Mouse (Mus musculus) cerebellum, postnatal 25 days (tissue): ENCODE measurements around the gene Grk5.
A peak's percentile ranks its signal among the peaks of the same experiment; 100 is the strongest.
"Not testable (repeated sequence)": the region's sequence is repeated elsewhere in the genome, so short reads cannot be mapped to it uniquely, and the experiment has no call there.

ENCODE experiments used
- DNase-seq, 2 experiments: peaks; one replicate each; pipeline ENCODE4 v3.0.0; 2021; ENCODE audit warnings: mixed read lengths in 2 of 2

Grk5 gene

DNA sequence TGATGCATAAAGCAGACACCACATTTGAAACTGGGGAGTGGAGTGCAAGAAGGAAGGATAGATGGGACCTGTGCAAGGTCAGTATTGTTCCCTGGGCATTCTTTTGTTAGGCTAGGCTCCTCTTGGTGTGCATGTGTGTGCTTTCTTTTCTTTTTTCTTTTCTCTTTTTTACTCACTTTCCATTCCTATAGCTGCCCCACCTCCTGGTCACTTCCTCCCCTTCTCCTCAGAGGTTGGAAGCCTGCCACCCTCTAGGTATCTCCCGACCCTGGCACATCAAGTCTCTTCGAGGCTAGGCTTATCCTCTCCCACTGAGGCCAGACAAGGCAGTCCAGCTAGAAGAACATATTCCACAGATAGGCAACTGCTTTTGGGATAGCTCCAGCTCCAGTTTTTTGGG is 22.1 kb downstream of the Grk5 start:
- DNase-seq = peak; percentile 43 to 61

DNA sequence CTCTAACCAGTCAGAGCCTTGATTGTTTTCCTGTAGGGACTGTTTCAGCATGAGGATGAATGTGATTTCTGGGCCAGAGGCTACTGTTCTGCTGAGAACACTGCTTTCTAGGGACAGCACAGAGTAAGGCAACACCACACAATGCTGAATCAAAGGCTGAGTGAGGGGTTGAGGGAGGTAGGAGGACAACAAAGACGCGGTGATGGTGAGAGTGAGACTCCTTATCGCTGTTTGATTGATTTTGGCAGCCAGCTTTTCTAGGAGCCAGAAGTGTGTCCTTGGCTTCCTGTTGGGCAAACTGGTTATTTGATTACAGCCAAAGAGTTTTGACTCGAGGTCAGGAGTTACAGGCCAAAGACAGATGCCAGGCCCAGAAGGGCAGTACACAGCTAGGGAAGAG is 25.7 kb downstream of the Grk5 start:
- DNase-seq = no peak

GRCm38 (mm10) chr19:60915862-60916261 is 26.3 kb downstream of the Grk5 start:
- DNase-seq = no peak

GRCm38 (mm10) chr19:60916869-60917570 is 27.5 kb downstream of the Grk5 start:
- no peak for DNase-seq

DNA sequence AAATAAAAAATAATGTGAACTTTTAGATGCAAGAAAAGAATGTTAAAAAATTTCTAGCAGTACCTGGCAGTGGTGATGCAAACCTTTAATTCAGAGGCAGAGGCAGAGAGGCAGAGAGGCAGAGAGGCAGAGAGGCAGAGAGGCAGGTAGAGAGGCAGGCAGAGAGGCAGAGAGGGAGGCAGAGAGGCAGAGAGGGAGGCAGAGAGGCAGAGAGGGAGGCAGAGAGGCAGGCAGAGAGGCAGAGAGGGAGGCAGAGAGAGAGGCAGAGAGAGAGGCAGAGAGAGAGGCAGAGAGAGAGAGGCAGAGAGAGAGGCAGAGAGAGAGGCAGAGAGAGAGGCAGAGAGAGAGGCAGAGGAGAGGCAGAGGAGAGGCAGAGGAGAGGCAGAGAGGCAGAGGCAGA is 35.0 kb downstream of the Grk5 start:
- DNase-seq = not testable (repeated sequence)

GRCm38 (mm10) chr19:60935001-60935400 is 45.5 kb downstream of the Grk5 start:
- DNase-seq = no peak

DNA sequence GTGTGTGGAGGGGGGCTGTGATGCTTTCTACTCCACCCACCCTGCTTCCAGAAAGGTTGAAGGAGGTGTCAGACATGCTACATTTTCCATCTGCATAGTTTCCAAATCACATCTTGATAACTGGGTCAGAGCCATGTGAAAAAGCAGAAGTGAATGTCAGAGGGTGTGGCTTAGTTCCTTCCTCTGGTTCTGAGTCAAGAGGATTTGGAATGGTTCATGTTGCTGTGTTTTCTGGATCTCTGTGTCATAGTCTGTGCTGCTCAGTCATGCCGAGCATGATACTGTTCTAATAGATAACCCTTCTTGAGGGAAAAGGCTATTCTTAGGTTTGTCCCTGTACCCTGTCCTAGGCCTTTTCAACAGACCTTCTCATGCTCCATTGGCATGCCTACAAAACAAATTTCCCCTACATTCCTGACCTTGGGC is 50.4 kb downstream of the Grk5 start:
- DNase-seq = no peak

- DNase-seq = no peak
Measured at GRCm38 (mm10) chr19:60940866-60941265, 51.3 kb downstream of the Grk5 start.

- DNase-seq = peak; percentile 55 to 68
Measured at GRCm38 (mm10) chr19:60945801-60946311, 56.3 kb downstream of the Grk5 start.

- no peak for DNase-seq
Measured at GRCm38 (mm10) chr19:60946656-60947055, 57.1 kb downstream of the Grk5 start.

DNA sequence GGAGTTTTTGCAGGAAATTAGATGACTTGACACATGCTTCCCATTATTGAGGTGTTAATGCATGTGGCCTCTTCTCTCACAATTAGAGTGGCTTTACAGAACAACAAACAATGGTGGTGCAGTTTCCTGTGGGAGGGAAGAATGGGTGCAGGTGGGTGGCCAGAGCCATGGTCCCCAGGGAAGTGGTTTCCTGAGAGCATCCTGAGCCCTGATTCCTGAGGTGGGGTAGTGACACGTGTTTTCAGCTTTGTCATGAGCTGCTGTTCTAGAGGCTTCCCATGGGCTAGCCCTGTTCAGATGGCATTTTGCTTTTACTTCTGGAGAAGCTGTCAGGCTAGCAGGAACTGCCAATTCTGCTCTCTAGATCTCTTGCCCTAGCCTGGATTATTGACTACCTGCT is 59.4 kb downstream of the Grk5 start:
- DNase-seq = no peak

GRCm38 (mm10) chr19:60950056-60950869 is 60.7 kb downstream of the Grk5 start:
- DNase-seq = no peak

DNA sequence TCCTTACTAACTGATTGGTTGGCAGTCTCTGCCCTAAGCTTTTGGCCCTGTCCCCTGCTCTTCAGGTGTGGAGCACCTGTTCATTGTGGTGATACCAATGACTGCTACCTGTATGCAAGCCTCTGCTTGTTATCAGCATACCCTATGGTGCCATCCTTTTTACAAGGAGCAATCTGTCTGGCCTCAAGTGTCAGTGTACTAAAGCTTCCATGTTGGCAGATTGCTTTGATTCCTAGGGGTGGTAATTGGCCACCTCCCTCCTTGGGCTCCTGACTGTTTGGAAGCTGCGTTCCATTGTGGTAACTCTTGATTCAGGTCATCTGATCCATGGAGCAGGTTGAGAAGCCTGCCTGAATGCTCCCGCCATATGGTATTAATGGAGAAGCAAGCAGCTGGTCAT is 65.6 kb downstream of the Grk5 start:
- peak; percentile 62 to 65 for DNase-seq

DNA sequence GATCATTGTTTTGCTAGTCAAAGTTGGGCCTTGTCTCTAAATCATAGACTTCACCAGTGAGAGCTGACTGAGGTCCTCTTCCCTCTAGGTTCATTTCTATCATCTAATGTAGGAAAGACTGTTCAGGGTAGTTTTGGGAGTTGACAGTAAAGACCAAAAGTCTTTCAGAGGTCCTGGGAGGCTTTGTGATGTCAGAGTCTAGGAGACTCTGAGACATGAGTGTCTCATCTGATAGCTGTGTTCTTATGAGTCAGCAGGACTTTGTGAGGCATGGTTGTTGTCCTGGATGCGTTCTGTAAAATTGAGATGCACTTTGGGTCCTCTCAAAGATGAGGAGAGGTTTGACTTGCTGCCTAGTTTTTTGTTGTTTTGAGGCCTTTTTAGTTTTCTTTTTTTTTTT is 66.2 kb downstream of the Grk5 start:
- no peak for DNase-seq

DNA sequence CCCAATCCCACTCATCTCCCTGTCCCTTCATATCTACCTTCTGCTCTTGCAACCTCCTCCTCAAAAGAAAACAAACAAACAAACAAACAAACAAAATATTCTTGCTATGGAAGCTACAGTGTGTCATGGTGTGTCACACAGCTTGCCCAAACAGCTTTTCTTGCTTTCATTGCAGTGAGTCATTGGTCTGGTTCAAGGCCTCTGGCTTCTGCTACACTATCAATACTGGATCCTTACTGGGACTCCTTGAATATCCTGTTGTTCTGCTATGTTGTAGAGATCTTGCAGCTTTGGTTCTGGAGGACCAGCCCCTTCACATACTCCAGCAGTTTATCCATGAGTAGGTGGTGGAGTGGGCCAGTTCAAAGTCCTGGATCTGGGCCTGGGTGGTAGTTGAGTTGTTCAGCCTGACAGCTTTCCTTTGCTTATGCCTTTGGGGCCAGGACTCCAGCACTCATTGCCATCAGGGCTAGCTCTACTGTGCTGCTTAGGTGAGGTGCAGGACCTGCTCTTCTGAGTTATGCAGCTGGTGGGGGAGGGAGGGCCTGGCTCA is 66.7 kb downstream of the Grk5 start:
- no peak for DNase-seq

- DNase-seq = no peak
Measured at GRCm38 (mm10) chr19:60959706-60960230, 70.2 kb downstream of the Grk5 start.

GRCm38 (mm10) chr19:60962358-60963061 is 73.0 kb downstream of the Grk5 start:
- DNase-seq = no peak

- no peak for DNase-seq
Measured at GRCm38 (mm10) chr19:60967909-60968308, 78.4 kb downstream of the Grk5 start.

DNA sequence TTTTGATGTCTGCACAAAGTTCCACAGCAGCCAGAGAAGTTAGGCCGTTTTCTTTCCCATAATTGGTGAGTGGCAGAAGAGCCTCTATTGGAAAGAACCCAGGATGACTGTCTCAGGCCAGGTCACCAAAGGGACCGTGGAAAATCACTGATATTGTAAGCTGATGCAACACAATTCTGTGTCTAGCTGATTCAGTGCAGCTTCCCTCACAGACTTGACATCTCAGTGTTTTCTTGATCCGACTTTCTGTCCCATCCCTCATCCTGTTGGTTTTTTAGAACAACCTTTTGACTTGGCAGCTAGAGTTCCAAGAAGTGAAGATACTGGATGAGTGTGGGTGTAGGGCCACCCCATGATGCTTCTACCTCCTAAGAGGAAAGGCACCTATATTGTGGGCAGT is 80.9 kb downstream of the Grk5 start:
- DNase-seq = no peak

DNA sequence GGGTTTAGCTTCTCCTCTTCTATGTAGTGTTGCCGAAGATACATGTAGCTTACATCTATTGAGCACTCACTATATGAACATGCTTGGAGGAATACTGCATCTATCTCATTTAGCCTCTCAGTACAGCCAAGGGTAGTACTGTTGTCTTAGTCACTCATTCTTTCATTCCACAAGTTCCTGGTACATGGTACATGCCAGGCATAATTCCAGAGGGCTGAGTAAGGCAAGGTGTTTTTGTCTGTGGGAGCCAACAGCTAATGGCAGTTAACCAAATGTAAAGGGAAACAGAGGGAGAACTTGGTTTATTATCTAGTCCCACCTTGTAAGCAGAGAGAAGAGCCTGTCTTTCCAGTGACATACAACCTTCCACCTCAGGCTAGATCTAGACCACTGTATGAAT is 82.0 kb downstream of the Grk5 start:
- DNase-seq = peak in 1 of 2 experiments; percentile 31

DNA sequence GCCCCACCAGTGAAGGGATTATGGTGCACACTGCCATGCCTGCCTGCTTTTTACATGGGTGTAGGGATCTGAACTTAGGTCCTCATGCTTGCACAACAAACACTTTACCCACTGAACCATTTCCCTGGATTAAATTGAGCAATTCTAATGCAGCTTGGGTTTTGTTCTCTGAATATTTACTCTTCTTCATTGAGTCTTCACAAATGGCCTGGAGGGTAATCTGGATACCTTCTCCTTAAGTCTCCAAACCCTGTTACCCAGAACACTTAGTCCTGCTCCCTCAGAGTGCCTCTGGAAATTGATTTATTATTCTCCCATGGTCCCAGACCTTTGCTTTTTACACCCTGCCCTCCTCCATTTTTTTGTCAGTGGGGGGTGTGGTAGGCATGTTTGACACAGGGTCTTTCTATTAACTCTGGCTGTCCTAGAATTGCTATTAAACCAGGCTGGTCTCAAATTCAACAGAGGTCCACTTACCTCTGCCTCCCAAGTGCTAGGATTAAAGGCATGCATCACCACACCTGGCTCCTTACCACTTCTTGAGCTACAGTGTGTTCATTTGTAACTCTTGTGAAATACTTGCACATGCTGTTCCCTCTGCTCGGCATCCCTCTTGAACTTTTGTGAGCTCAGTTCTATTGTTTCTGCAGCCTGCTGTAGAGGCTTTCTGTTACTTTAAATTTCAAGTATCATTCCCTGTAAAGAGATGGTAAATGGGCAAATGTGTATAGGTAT is 82.9 kb downstream of the Grk5 start:
- no peak for DNase-seq

GRCm38 (mm10) chr19:60973508-60973907 is 84.0 kb downstream of the Grk5 start:
- DNase-seq = peak in 1 of 2 experiments; percentile 39
